Mouse (Mus musculus) MN1 (cell line): ENCODE data around the gene Vmn1r4.

Source experiments
- DNase-seq: peaks from one replicate; pipeline ENCODE4 v3.0.0-alpha.2; 2016; ENCODE audit warnings: low spot score

Gene Vmn1r4

GRCm38 (mm10) chr6:56916279-56916678, 7.5 kb upstream of the Vmn1r4 start:
- DNase-seq = no peak

GRCm38 (mm10) chr6:56917578-56918368, 6.0 kb upstream of the Vmn1r4 start:
- no peak for DNase-seq

- no peak for DNase-seq
Observed at GRCm38 (mm10) chr6:56919330-56920044, 4.3 kb upstream of the Vmn1r4 start.

- DNase-seq = no peak
Observed at GRCm38 (mm10) chr6:56920222-56921092, 3.4 kb upstream of the Vmn1r4 start.

- no peak for DNase-seq
Observed at GRCm38 (mm10) chr6:56923331-56923725, 487 bp upstream of the Vmn1r4 start.

- no peak for DNase-seq
Observed at GRCm38 (mm10) chr6:56931648-56932415, 8.0 kb downstream of the Vmn1r4 start.

- peak; percentile 15 for DNase-seq
Observed at GRCm38 (mm10) chr6:56932464-56932863, 8.6 kb downstream of the Vmn1r4 start.

GRCm38 (mm10) chr6:56934366-56934765, 10.6 kb downstream of the Vmn1r4 start:
- no peak for DNase-seq

- DNase-seq = no peak
Observed at GRCm38 (mm10) chr6:56956436-56956835, 32.6 kb downstream of the Vmn1r4 start.

GRCm38 (mm10) chr6:56969973-56970372, 46.2 kb downstream of the Vmn1r4 start, which contains the start of gene Vmn1r5:
Vmn1r5 (plus strand) TSS chr6:56970273.
- no peak for DNase-seq

GRCm38 (mm10) chr6:56996943-56997342, 73.1 kb downstream of the Vmn1r4 start, which contains the start of gene Vmn1r6:
Vmn1r6 (plus strand) TSS chr6:56997243.
- no peak for DNase-seq
